Mouse (Mus musculus) kidney, adult 8-10 months (tissue): ENCODE data around the gene Pdzrn4.

Experiments used
- DNase-seq, 2 experiments: peaks; one replicate each; pipeline ENCODE4 v3.0.0; 2022

Gene Pdzrn4

DNA sequence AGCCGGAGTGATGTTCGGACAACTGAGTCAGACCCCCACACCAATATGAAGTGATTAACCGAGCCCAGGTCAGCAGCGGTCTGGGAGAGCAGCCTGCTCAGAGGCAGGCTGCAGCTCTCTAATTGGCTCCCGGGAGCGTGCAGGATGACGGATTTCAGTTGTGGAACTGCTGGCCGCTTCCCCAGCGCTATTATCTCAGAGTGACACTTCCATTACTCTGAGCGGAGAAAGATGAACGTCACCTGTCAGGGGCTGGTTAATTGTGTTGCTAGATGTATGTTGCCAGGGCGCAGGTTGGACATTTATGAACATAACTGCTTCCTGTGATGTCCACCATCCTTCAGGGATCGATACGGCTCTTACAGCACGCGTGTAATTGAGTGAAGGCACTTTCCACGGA, 355.5 kb downstream of the Pdzrn4 start:
- DNase-seq, result no peak

GRCm38 (mm10) chr15:92752578-92752977, 355.9 kb downstream of the Pdzrn4 start:
- DNase-seq, result no peak

- DNase-seq, result no peak
These were observed 360.6 kb downstream of the Pdzrn4 start for GRCm38 (mm10) chr15:92757085-92757903.

- no peak for DNase-seq
These were observed 362.3 kb downstream of the Pdzrn4 start for GRCm38 (mm10) chr15:92759001-92759400.

- no peak for DNase-seq
These were observed 366.6 kb downstream of the Pdzrn4 start for GRCm38 (mm10) chr15:92763303-92763702.

- no peak for DNase-seq
These were observed 372.9 kb downstream of the Pdzrn4 start for GRCm38 (mm10) chr15:92769535-92769934.

DNA sequence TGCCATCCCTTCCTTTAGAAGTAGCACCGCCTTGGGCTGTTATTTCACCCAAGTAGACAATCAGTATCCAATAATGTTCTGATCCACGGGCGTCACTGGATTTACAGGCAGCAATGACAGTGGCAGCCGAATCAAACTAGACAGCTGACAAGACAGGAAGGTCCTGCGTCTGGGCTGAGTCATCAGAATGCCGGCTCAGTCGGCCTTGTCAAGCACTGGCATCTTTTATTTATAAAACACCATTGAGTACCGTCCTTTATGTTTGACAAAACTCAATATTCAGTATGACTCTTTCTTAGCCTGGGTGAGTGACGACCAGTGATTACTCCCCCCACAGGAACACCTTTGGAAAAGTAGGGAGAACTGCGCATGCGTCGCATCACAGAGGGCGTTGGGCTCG, 391.4 kb downstream of the Pdzrn4 start:
- DNase-seq, result no peak

DNA sequence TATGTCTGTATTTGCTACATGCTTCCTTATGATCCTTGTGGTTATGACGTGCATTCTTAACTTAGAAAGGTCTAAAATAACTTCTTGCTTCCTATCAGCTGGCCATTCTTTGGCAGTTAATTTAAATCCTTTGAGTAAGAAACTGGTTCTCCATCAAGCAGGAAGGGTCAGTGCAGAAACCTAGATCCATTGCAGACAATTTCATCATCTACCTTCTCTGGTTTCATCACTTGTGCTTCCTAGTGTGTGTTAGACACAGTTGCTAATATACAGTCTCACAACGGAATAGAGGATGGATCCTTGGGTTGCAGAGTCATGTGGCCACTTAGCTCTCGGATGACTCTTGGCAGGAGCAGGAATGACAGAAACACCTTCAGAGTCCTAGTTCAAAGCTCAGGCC, 397.6 kb downstream of the Pdzrn4 start:
- DNase-seq, result no peak

DNA sequence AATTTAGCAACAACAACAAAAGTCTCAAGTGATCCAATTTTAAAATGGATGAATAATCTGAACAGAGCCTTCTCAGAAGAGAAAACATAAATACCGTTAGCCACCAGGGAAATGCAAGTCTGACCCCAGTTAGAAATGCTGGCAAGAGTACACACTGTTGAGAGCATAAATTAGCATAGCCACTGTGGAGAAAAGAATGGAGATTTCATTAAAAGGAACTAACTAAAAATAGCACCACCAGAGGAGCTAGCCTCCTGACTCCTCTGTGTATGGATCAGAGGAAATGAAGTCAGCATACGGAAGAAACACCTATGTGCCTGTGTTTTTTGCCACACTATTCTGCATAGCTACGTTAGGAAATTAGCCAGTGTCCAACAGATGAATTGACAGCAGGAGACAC, 409.3 kb downstream of the Pdzrn4 start:
- no peak for DNase-seq

DNA sequence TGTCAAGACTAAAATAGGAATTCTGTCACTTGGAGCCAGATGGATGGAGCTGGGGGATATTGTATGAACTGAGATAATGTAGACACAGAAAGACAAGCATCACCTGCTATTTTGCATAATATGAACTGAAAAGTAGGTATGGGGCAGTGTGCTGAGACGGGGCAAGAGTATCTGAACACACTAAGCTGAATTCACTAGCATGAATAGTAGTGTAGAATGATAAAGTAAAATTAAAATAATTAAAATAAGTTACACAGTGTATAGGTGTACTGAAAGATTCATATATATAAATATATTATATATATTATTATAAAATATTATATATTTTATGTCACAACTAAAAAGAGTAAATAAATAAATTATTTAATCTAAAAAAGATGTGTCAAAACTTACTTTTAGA, 409.7 kb downstream of the Pdzrn4 start:
- DNase-seq, result no peak
